Mouse (Mus musculus): ENCODE measurements at regions not wholly inside any gene's neighbourhood (a gene's known extent, or its start where the extent isn't known, plus 50 kb on each side); places are given as distances from the start of the nearest gene placed in this dataset.

- TF ChIP-seq CEBPB (IDR thresholded peaks at IDR 0.05; ENCODE audit: low read depth) = no peak
- TF ChIP-seq MAX (IDR thresholded peaks at IDR 0.05) = no peak
- TF ChIP-seq MYOD1 (IDR thresholded peaks at IDR 0.05; ENCODE audit: control insufficient read depth, insufficient read length, low read depth) = no peak
- no peak for TF ChIP-seq MYOG (IDR thresholded peaks at IDR 0.05; ENCODE audit: control insufficient read depth, extremely low read depth, insufficient read length)
- no peak for TF ChIP-seq CTCF (IDR thresholded peaks at IDR 0.05; ENCODE audit: control insufficient read depth, insufficient read depth, insufficient read length)
- TF ChIP-seq USF1 (IDR thresholded peaks at IDR 0.05; ENCODE audit: low read depth) = no peak
- TF ChIP-seq FOSL1 (IDR thresholded peaks at IDR 0.05; ENCODE audit: insufficient read depth, low read length, poor library complexity, severe bottlenecking) = no peak
Observed at GRCm38 (mm10) chr10:111743291-111743690, 229.2 kb upstream of the Krr1 start.

GRCm38 (mm10) chr10:111745116-111745515, 227.3 kb upstream of the Krr1 start:
- no peak overlapping the region for H3K4me3 ChIP-seq (ENCODE audit: insufficient read depth, poor library complexity, severe bottlenecking)
- H3K79me3 ChIP-seq (ENCODE audit: low read depth) = no peaks in the 10 kb centered on the region
- H3K27me3 ChIP-seq (ENCODE audit: control insufficient read depth, insufficient read depth, insufficient read length) = no peaks in the 10 kb centered on the region
- TF ChIP-seq CEBPB (IDR thresholded peaks at IDR 0.05; ENCODE audit: low read depth) = no peak
- H3K79me2 ChIP-seq (ENCODE audit: control insufficient read depth, insufficient read depth) = no peaks in the 10 kb centered on the region
- H3K36me3 ChIP-seq (ENCODE audit: control insufficient read depth, insufficient read depth) = no peaks in the 10 kb centered on the region
- no peak overlapping the region for H3ac ChIP-seq (ENCODE audit: control insufficient read depth, insufficient read length, low read depth)

More at GRCm38 (mm10) chr10:111743291-111743690, 229.2 kb upstream of the Krr1 start:
- Histone ChIP-seq H3K79me2 (ENCODE audit: control insufficient read depth, insufficient read depth) (no peaks in the 10 kb centered on the region), H3K27me3 (ENCODE audit: control insufficient read depth, insufficient read depth, insufficient read length) (no peaks in the 10 kb centered on the region), H3K4me3 (ENCODE audit: insufficient read depth, poor library complexity, severe bottlenecking) (no peak overlapping the region), H3K79me3 (ENCODE audit: low read depth) (no peaks in the 10 kb centered on the region), H3ac (ENCODE audit: control insufficient read depth, insufficient read length, low read depth) (no peak overlapping the region), H3K36me3 (ENCODE audit: control insufficient read depth, insufficient read depth) (no peaks in the 10 kb centered on the region)

GRCm38 (mm10) chr10:111746067-111746878, 226.2 kb upstream of the Krr1 start:
- H3K27me3 ChIP-seq (ENCODE audit: control insufficient read depth, insufficient read depth, insufficient read length) = no peaks in the 10 kb centered on the region
- no peaks in the 10 kb centered on the region for H3K79me2 ChIP-seq (ENCODE audit: control insufficient read depth, insufficient read depth)
- no peaks in the 10 kb centered on the region for H3K36me3 ChIP-seq (ENCODE audit: control insufficient read depth, insufficient read depth)
- no peaks in the 10 kb centered on the region for H3K79me3 ChIP-seq (ENCODE audit: low read depth)
- TF ChIP-seq MAX (IDR thresholded peaks at IDR 0.05) = no peak
- TF ChIP-seq USF1 (IDR thresholded peaks at IDR 0.05; ENCODE audit: low read depth) = no peak
- no peak for TF ChIP-seq MYOG (IDR thresholded peaks at IDR 0.05; ENCODE audit: control insufficient read depth, extremely low read depth, insufficient read length)
- no peak for TF ChIP-seq CTCF (IDR thresholded peaks at IDR 0.05; ENCODE audit: control insufficient read depth, insufficient read depth, insufficient read length)
- TF ChIP-seq CEBPB (IDR thresholded peaks at IDR 0.05; ENCODE audit: low read depth) = no peak
- no peak for TF ChIP-seq FOSL1 (IDR thresholded peaks at IDR 0.05; ENCODE audit: insufficient read depth, low read length, poor library complexity, severe bottlenecking)
- no peak for TF ChIP-seq MYOD1 (IDR thresholded peaks at IDR 0.05; ENCODE audit: control insufficient read depth, insufficient read length, low read depth)
- no peak overlapping the region for H3K4me3 ChIP-seq (ENCODE audit: insufficient read depth, poor library complexity, severe bottlenecking)
- no peak overlapping the region for H3ac ChIP-seq (ENCODE audit: control insufficient read depth, insufficient read length, low read depth)

GRCm38 (mm10) chr10:111746879-111747477, 225.5 kb upstream of the Krr1 start:
- H3K4me3 ChIP-seq (ENCODE audit: insufficient read depth, poor library complexity, severe bottlenecking) = no peak overlapping the region
- H3K27me3 ChIP-seq (ENCODE audit: control insufficient read depth, insufficient read depth, insufficient read length) = no peaks in the 10 kb centered on the region
- H3ac ChIP-seq (ENCODE audit: control insufficient read depth, insufficient read length, low read depth) = no peak overlapping the region
- no peaks in the 10 kb centered on the region for H3K79me3 ChIP-seq (ENCODE audit: low read depth)
- TF ChIP-seq MYOG (IDR thresholded peaks at IDR 0.05; ENCODE audit: control insufficient read depth, extremely low read depth, insufficient read length) (no peak), MYOD1 (IDR thresholded peaks at IDR 0.05; ENCODE audit: control insufficient read depth, insufficient read length, low read depth) (no peak), MAX (IDR thresholded peaks at IDR 0.05) (no peak), CEBPB (IDR thresholded peaks at IDR 0.05; ENCODE audit: low read depth) (no peak), FOSL1 (IDR thresholded peaks at IDR 0.05; ENCODE audit: insufficient read depth, low read length, poor library complexity, severe bottlenecking) (no peak), CTCF (IDR thresholded peaks at IDR 0.05; ENCODE audit: control insufficient read depth, insufficient read depth, insufficient read length) (no peak), USF1 (IDR thresholded peaks at IDR 0.05; ENCODE audit: low read depth) (no peak)
- H3K79me2 ChIP-seq (ENCODE audit: control insufficient read depth, insufficient read depth) = no peaks in the 10 kb centered on the region
- no peaks in the 10 kb centered on the region for H3K36me3 ChIP-seq (ENCODE audit: control insufficient read depth, insufficient read depth)

- Histone ChIP-seq H3K79me3 (ENCODE audit: low read depth) (no peaks in the 10 kb centered on the region), H3K79me2 (ENCODE audit: control insufficient read depth, insufficient read depth) (no peaks in the 10 kb centered on the region), H3K27me3 (ENCODE audit: control insufficient read depth, insufficient read depth, insufficient read length) (no peaks in the 10 kb centered on the region), H3ac (ENCODE audit: control insufficient read depth, insufficient read length, low read depth) (no peak overlapping the region), H3K36me3 (ENCODE audit: control insufficient read depth, insufficient read depth) (no peaks in the 10 kb centered on the region), H3K4me3 (ENCODE audit: insufficient read depth, poor library complexity, severe bottlenecking) (no peak overlapping the region)
- no peak for TF ChIP-seq CTCF (IDR thresholded peaks at IDR 0.05; ENCODE audit: control insufficient read depth, insufficient read depth, insufficient read length)
- TF ChIP-seq MYOG (IDR thresholded peaks at IDR 0.05; ENCODE audit: control insufficient read depth, extremely low read depth, insufficient read length) = no peak
- TF ChIP-seq MAX (IDR thresholded peaks at IDR 0.05) = no peak
- no peak for TF ChIP-seq CEBPB (IDR thresholded peaks at IDR 0.05; ENCODE audit: low read depth)
- TF ChIP-seq USF1 (IDR thresholded peaks at IDR 0.05; ENCODE audit: low read depth) = no peak
- TF ChIP-seq MYOD1 (IDR thresholded peaks at IDR 0.05; ENCODE audit: control insufficient read depth, insufficient read length, low read depth) = no peak
- no peak for TF ChIP-seq FOSL1 (IDR thresholded peaks at IDR 0.05; ENCODE audit: insufficient read depth, low read length, poor library complexity, severe bottlenecking)
Observed at GRCm38 (mm10) chr10:111748482-111748881, 224.0 kb upstream of the Krr1 start.

All from C2C12 (cell line).